Mouse (Mus musculus) stomach, postnatal 0 days (tissue): ENCODE measurements around the gene Bpifb5.
"Not testable (repeated sequence)": the region's sequence is repeated elsewhere in the genome, so short reads cannot be mapped to it uniquely, and the experiment has no call there.

ENCODE experiments used
- CTCF ChIP-seq: IDR thresholded peaks from 2 replicates; pipeline ENCODE4 v1.5.1; 2016; ENCODE audit warnings: antibody characterized with exemption, low read depth, mild to moderate bottlenecking, moderate library complexity
- EP300 ChIP-seq: optimal IDR thresholded peaks from 2 replicates; pipeline ENCODE3; 2016; ENCODE audit warnings: antibody characterized with exemption

- TF ChIP-seq CTCF, EP300: not testable (repeated sequence)
Observed at GRCm38 (mm10) chr2:154183061-154183460, 40.5 kb upstream of the Bpifb5 start.
